Mouse (Mus musculus): ENCODE results near the gene Cnnm4. TPM values are rescaled to one million over a fixed set of nuclear protein-coding genes. Genes with fewer than 3 reads are reported as not detected.

Cnnm4 gene
- polyA plus RNA-seq, 1 experiment from 2014 or later, result 12.4 TPM

Small RNA genes within 50 kb of the gene (microRNA-seq; reads per million reads assigned to microRNA genes)
- gene Gm47280, result not detected

Other genes starting within 250 kb of the Cnnm4 start
- gene Uggt1, start 226.9 kb upstream of the Cnnm4 start, polyA plus RNA-seq (2015; fragmentation: Nextera tagmentation; extraction: Ambion mirVana), result 56.1 and 59.9 TPM in 2 replicates
- gene Neurl3, start 196.9 kb upstream of the Cnnm4 start, polyA plus RNA-seq (2015; fragmentation: Nextera tagmentation; extraction: Ambion mirVana), result 16.6 and 17.7 TPM in 2 replicates
- 6.7 and 7.3 TPM in 2 replicates for gene Arid5a, start 163.9 kb upstream of the Cnnm4 start, polyA plus RNA-seq (2015; fragmentation: Nextera tagmentation; extraction: Ambion mirVana)
- gene Kansl3, start 102.4 kb upstream of the Cnnm4 start, polyA plus RNA-seq (2015; fragmentation: Nextera tagmentation; extraction: Ambion mirVana), result 44.8 and 49.9 TPM in 2 replicates
- 1.0 and 1.5 TPM in 2 replicates for gene Fer1l5, start 99.3 kb upstream of the Cnnm4 start, polyA plus RNA-seq (2015; fragmentation: Nextera tagmentation; extraction: Ambion mirVana)
- 55.7 and 57.7 TPM in 2 replicates for gene Lman2l, start 26.3 kb upstream of the Cnnm4 start, polyA plus RNA-seq (2015; fragmentation: Nextera tagmentation; extraction: Ambion mirVana)
- 3.7 and 4.0 TPM in 2 replicates for gene Cnnm3, start 40.2 kb downstream of the Cnnm4 start, polyA plus RNA-seq (2015; fragmentation: Nextera tagmentation; extraction: Ambion mirVana)
- 21.8 and 22.1 TPM in 2 replicates for gene Ankrd23, start 65.3 kb downstream of the Cnnm4 start, polyA plus RNA-seq (2015; fragmentation: Nextera tagmentation; extraction: Ambion mirVana)
- 0.32 and 0.75 TPM in 2 replicates for gene Gm42417, start 67.8 kb downstream of the Cnnm4 start, polyA plus RNA-seq (2015; fragmentation: Nextera tagmentation; extraction: Ambion mirVana)
- 26.2 and 26.3 TPM in 2 replicates for gene Ankrd39, start 75.8 kb downstream of the Cnnm4 start, polyA plus RNA-seq (2015; fragmentation: Nextera tagmentation; extraction: Ambion mirVana)
- 19.3 and 23.3 TPM in 2 replicates for gene Sema4c, start 86.7 kb downstream of the Cnnm4 start, polyA plus RNA-seq (2015; fragmentation: Nextera tagmentation; extraction: Ambion mirVana)
- 0.67 and 1.3 TPM in 2 replicates for gene Fam178b, start 211.6 kb downstream of the Cnnm4 start, polyA plus RNA-seq (2015; fragmentation: Nextera tagmentation; extraction: Ambion mirVana)
- gene Cox5b, start 219.8 kb downstream of the Cnnm4 start, polyA plus RNA-seq (2015; fragmentation: Nextera tagmentation; extraction: Ambion mirVana), result 702 and 727 TPM in 2 replicates
- gene 4933424G06Rik, start 238.5 kb downstream of the Cnnm4 start, polyA plus RNA-seq (2015; fragmentation: Nextera tagmentation; extraction: Ambion mirVana), result not detected in 2 replicates
- 102 and 112 TPM in 2 replicates for gene Actr1b, start 242.8 kb downstream of the Cnnm4 start, polyA plus RNA-seq (2015; fragmentation: Nextera tagmentation; extraction: Ambion mirVana)